Mouse (Mus musculus): Measurements from ENCODE around the gene Ppm1b.

- no peak for TF ChIP-seq EP300 (IDR thresholded peaks at IDR 0.05; ENCODE audit: low read depth)
- no peak for TF ChIP-seq CTCF (IDR thresholded peaks at IDR 0.05; ENCODE audit: low read depth)
Measured at GRCm38 (mm10) chr17:84940017-84940731, 16.4 kb upstream of the Ppm1b start.

Measured in liver, embryonic 14.5 days (tissue).